Mouse (Mus musculus): ENCODE measurements around the gene Rreb1. TPM values are rescaled to one million over a fixed set of nuclear protein-coding genes. Genes with fewer than 3 reads are reported as not detected.

Gene Rreb1
- polyA plus RNA-seq, 1 experiment from 2014 or later = 4.5 TPM

DNA sequence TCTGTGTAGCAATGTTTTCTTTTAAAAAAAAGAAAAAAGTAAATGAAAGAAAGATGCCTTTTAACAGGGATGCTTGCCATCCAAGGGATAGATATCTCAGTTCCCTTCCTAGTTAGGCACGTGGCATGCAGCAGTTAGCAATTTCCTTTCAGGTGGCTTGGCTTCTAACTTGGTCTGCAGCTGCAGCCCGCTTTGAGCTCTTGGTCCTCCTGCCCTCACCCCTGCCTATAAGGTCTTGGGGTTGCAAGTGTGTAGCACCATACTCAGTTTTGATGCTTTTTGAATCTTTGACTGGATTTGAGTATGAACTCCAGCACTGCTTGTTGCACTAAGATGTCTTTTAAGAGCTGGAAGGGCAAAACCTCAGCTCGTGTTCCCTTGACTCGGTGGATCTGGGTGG is 144.9 kb downstream of the Rreb1 start:
- WGBS = 96% methylated on average over 4 of the region's 4 CpGs
- peaks cover 18% of the 10 kb centered on the region for H3K4me1 ChIP-seq
- no peak for DNase-seq (ENCODE audit: low spot score)
- no peaks in the 10 kb centered on the region for H3K27me3 ChIP-seq (ENCODE audit: low read depth, poor library complexity, severe bottlenecking)
- no peak overlapping the region for H3K27ac ChIP-seq (replicated peaks)
- H3K4me3 ChIP-seq = no peak overlapping the region
- H3K36me3 ChIP-seq = peaks cover 3% of the 10 kb centered on the region; the same call in 1 of the 2 replicates
- H3K9me3 ChIP-seq (replicated peaks) = no peaks in the 10 kb centered on the region

- Histone ChIP-seq H3K27me3 (ENCODE audit: low read depth, poor library complexity, severe bottlenecking) (no peaks in the 10 kb centered on the region), H3K4me1 (peaks cover 18% of the 10 kb centered on the region), H3K27ac (replicated peaks) (no peak overlapping the region), H3K36me3 (peaks cover 2% of the 10 kb centered on the region; the same call in 1 of the 2 replicates), H3K9me3 (replicated peaks) (no peaks in the 10 kb centered on the region), H3K4me3 (no peak overlapping the region)
- DNase-seq (ENCODE audit: low spot score) = no peak
- 90% methylated on average over 10 of the region's 10 CpGs for WGBS
These were observed 145.7 kb downstream of the Rreb1 start for GRCm38 (mm10) chr13:37923643-37924460.

DNA sequence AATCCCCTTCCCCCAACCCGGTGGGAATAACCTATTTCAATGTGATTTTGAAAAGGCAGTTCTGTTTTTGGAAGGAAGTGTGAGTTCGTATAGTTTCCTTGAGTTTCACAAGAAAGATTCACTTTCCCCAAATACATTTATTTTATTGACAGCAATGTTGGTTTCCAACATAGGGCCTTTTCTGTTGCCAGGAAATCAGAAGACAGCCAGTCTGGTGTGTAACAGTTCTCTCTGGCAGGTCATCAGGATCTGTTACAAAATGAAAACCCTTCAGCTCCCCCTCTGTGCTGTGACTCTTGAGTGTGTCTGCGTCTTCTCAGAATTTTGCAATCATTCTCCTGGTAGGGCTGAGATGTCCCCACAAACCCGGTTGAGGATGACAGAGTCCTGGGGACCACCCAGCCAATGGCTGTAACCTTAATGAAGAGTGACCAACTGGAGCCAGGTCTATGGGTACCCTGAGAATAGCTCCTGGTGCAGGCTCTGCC is 146.3 kb downstream of the Rreb1 start:
- no peak overlapping the region for H3K4me3 ChIP-seq
- H3K27me3 ChIP-seq (ENCODE audit: low read depth, poor library complexity, severe bottlenecking) = no peaks in the 10 kb centered on the region
- WGBS = 87% methylated on average over 4 of the region's 4 CpGs
- peaks cover 8% of the 10 kb centered on the region for H3K36me3 ChIP-seq
- peaks cover 18% of the 10 kb centered on the region for H3K4me1 ChIP-seq
- no peak overlapping the region for H3K27ac ChIP-seq (replicated peaks)
- no peak for DNase-seq (ENCODE audit: low spot score)
- no peaks in the 10 kb centered on the region for H3K9me3 ChIP-seq (replicated peaks)

DNA sequence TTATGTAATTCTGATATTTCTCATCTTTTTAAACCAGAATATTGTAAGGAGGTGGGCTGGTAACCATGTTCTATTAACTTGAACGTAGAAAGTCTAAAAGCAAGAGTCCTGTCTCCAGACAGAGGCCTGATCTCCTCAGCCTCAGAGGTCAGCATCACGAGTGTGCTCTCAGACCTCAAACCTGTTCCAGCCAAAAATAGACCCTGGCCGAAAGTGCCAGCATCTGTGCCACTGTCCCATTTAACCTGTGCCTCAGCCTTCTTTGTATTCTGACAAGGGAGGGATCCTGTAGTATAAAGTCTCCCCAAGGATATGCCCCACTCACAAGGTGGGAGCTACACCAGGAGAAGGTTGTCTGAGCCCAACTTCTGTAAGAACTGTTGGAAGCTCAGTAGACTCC is 148.2 kb downstream of the Rreb1 start:
- Histone ChIP-seq H3K4me3 (no peak overlapping the region), H3K4me1 (peaks cover 5% of the 10 kb centered on the region), H3K9me3 (replicated peaks) (no peaks in the 10 kb centered on the region), H3K36me3 (peaks cover 24% of the 10 kb centered on the region), H3K27ac (replicated peaks) (no peak overlapping the region), H3K27me3 (ENCODE audit: low read depth, poor library complexity, severe bottlenecking) (no peaks in the 10 kb centered on the region)
- no peak for DNase-seq (ENCODE audit: low spot score)
- WGBS = 93% methylated on average over 3 of the region's 3 CpGs

- H3K9me3 ChIP-seq (replicated peaks) = no peaks in the 10 kb centered on the region
- no peak overlapping the region for H3K4me3 ChIP-seq
- no peak for DNase-seq (ENCODE audit: low spot score)
- no peaks in the 10 kb centered on the region for H3K4me1 ChIP-seq
- H3K36me3 ChIP-seq = peaks cover 48% of the 10 kb centered on the region
- WGBS = 94% methylated on average over 17 of the region's 17 CpGs
- H3K27ac ChIP-seq (replicated peaks) = no peak overlapping the region
- H3K27me3 ChIP-seq (ENCODE audit: low read depth, poor library complexity, severe bottlenecking) = no peaks in the 10 kb centered on the region
These were observed 151.3 kb downstream of the Rreb1 start for GRCm38 (mm10) chr13:37929532-37929931.

DNA sequence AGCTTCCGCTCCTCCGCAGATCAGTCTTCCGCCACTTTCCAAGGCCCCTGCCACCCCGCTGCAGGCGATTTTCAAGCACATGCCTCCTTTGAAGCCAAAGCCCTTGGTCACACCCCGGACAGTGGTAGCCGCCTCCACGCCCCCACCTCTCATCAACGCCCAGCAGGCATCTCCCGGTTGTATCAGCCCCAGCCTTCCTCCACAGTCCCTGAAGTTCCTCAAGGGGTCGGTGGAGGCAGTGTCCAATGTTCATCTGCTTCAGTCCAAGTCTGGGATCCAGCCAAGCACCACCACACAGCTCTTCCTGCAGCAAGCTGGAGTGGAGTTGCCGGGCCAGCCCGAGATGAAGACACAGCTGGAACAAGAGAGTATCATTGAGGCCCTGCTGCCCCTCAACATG is 151.9 kb downstream of the Rreb1 start:
- Histone ChIP-seq H3K4me1 (no peaks in the 10 kb centered on the region), H3K36me3 (peaks cover 54% of the 10 kb centered on the region), H3K27ac (replicated peaks) (no peak overlapping the region), H3K27me3 (ENCODE audit: low read depth, poor library complexity, severe bottlenecking) (no peaks in the 10 kb centered on the region), H3K9me3 (replicated peaks) (no peaks in the 10 kb centered on the region), H3K4me3 (no peak overlapping the region)
- 94% methylated on average over 13 of the region's 13 CpGs for WGBS
- no peak for DNase-seq (ENCODE audit: low spot score)

DNA sequence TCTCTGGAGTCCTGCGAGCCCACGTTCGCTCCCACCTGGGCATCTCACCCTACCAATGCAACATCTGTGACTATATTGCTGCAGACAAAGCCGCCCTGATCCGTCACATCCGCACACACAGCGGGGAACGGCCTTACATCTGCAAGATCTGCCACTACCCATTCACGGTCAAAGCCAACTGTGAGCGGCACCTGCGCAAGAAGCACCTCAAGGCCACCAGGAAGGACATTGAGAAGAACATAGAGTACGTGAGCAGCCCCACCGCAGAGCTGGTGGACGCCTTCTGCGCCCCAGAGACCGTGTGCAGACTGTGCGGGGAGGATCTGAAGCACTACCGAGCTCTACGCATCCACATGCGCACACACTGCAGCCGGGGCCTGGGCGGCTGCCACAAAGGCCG is 152.4 kb downstream of the Rreb1 start:
- Histone ChIP-seq H3K27me3 (ENCODE audit: low read depth, poor library complexity, severe bottlenecking) (no peaks in the 10 kb centered on the region), H3K36me3 (peaks cover 58% of the 10 kb centered on the region), H3K4me3 (no peak overlapping the region), H3K27ac (replicated peaks) (no peak overlapping the region), H3K9me3 (replicated peaks) (no peaks in the 10 kb centered on the region), H3K4me1 (no peaks in the 10 kb centered on the region)
- DNase-seq (ENCODE audit: low spot score) = no peak
- 91% methylated on average over 23 of the region's 23 CpGs for WGBS

DNA sequence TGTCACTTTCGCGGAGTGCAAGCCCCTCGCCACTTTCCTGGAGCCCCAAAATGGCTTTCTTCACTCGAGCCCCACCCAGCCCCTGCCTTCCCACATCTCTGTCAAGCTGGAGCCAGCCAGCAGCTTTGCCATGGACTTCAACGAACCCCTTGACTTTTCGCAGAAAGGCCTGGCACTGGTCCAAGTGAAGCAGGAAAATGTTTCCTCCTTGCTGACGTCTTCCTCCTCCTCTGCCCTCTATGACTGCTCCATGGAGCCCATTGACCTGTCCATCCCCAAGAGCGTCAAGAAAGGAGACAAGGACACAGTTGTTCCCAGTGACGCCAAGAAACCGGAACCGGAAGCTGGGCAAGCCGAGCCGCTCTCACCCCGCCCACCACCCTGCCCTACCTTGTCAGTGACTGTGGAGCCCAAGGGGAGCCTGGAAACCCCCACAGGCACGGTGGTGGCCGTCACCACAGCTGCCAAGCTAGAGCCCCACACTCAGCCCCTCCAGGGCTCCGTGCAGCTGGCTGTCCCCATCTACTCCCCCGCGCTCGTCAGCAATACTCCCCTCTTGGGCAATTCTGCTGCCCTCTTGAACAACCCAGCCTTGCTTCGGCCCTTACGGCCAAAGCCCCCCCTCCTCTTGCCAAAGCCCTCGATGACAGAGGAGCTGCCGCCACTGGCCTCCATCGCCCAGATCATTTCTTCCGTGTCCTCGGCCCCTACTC is 153.2 kb downstream of the Rreb1 start:
- H3K36me3 ChIP-seq = peaks cover 63% of the 10 kb centered on the region
- H3K27me3 ChIP-seq (ENCODE audit: low read depth, poor library complexity, severe bottlenecking) = no peaks in the 10 kb centered on the region
- H3K4me3 ChIP-seq = no peak overlapping the region
- DNase-seq (ENCODE audit: low spot score) = no peak
- no peak overlapping the region for H3K27ac ChIP-seq (replicated peaks)
- H3K4me1 ChIP-seq = no peaks in the 10 kb centered on the region
- 75% methylated on average over 27 of the region's 27 CpGs for WGBS
- no peaks in the 10 kb centered on the region for H3K9me3 ChIP-seq (replicated peaks)

GRCm38 (mm10) chr13:37934075-37934474 is 155.9 kb downstream of the Rreb1 start:
- no peak overlapping the region for H3K27ac ChIP-seq (replicated peaks)
- H3K36me3 ChIP-seq = peaks cover 81% of the 10 kb centered on the region
- no peak overlapping the region for H3K4me3 ChIP-seq
- H3K9me3 ChIP-seq (replicated peaks) = no peaks in the 10 kb centered on the region
- no peaks in the 10 kb centered on the region for H3K4me1 ChIP-seq
- DNase-seq (ENCODE audit: low spot score) = no peak
- WGBS = 85% methylated on average over 4 of the region's 4 CpGs
- no peaks in the 10 kb centered on the region for H3K27me3 ChIP-seq (ENCODE audit: low read depth, poor library complexity, severe bottlenecking)

DNA sequence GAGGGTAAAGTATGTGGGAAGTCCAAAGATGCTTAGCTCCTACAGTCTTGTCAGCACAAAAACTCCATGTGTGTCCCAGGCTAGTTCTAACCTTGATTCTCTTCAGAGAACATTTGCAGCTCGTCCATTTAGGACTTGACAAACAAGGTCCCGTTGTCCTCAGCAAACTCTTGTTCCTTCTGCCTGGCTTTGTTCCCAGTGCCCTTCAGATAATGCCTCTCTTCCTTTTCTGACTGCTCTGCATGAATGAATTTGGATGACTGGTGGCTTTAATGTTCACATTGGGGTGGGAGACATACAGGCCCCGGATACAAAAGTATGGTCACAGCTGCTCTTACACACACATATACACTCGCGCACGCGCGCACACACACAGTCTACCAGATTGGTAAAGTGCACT is 156.7 kb downstream of the Rreb1 start:
- Histone ChIP-seq H3K27me3 (ENCODE audit: low read depth, poor library complexity, severe bottlenecking) (no peaks in the 10 kb centered on the region), H3K9me3 (replicated peaks) (no peaks in the 10 kb centered on the region), H3K4me1 (no peaks in the 10 kb centered on the region), H3K4me3 (no peak overlapping the region), H3K36me3 (peaks cover 72% of the 10 kb centered on the region), H3K27ac (replicated peaks) (no peak overlapping the region)
- DNase-seq (ENCODE audit: low spot score) = no peak
- 91% methylated on average over 8 of the region's 8 CpGs for WGBS

- peaks cover 58% of the 10 kb centered on the region for H3K36me3 ChIP-seq
- DNase-seq (ENCODE audit: low spot score) = no peak
- 89% methylated on average over 3 of the region's 3 CpGs for WGBS
These were observed 158.2 kb downstream of the Rreb1 start for GRCm38 (mm10) chr13:37936351-37936750.

GRCm38 (mm10) chr13:37940167-37940566 is 162.0 kb downstream of the Rreb1 start:
- no peaks in the 10 kb centered on the region for H3K27me3 ChIP-seq (ENCODE audit: low read depth, poor library complexity, severe bottlenecking)
- WGBS = 89% methylated on average over 2 of the region's 2 CpGs
- DNase-seq (ENCODE audit: low spot score) = no peak

More at GRCm38 (mm10) chr13:37936351-37936750, 158.2 kb downstream of the Rreb1 start:
- H3K27me3 ChIP-seq (ENCODE audit: low read depth, poor library complexity, severe bottlenecking) = no peaks in the 10 kb centered on the region
- no peak overlapping the region for H3K4me3 ChIP-seq
- H3K27ac ChIP-seq (replicated peaks) = no peak overlapping the region
- H3K9me3 ChIP-seq (replicated peaks) = no peaks in the 10 kb centered on the region
- 0 out of 2 replicates have a peak, but pooled peaks cover 6% of the 10 kb centered on the region for H3K4me1 ChIP-seq

GRCm38 (mm10) chr13:37940649-37941048 is 162.4 kb downstream of the Rreb1 start:
- Histone ChIP-seq H3K27ac (replicated peaks) (no peak overlapping the region), H3K36me3 (peaks cover 24% of the 10 kb centered on the region), H3K4me1 (peaks cover 16% of the 10 kb centered on the region), H3K27me3 (ENCODE audit: low read depth, poor library complexity, severe bottlenecking) (no peaks in the 10 kb centered on the region), H3K9me3 (replicated peaks) (no peaks in the 10 kb centered on the region), H3K4me3 (no peak overlapping the region)
- 67% methylated on average over 5 of the region's 5 CpGs for WGBS
- no peak for DNase-seq (ENCODE audit: low spot score)

More at GRCm38 (mm10) chr13:37940167-37940566, 162.0 kb downstream of the Rreb1 start:
- Histone ChIP-seq H3K4me3 (no peak overlapping the region), H3K27ac (replicated peaks) (no peak overlapping the region), H3K9me3 (replicated peaks) (no peaks in the 10 kb centered on the region), H3K36me3 (peaks cover 27% of the 10 kb centered on the region), H3K4me1 (peaks cover 16% of the 10 kb centered on the region)

Measured in midbrain, embryonic 10.5 days (tissue).